Mouse (Mus musculus): ENCODE results near the gene Gm17018.

Gm17018 gene

DNA sequence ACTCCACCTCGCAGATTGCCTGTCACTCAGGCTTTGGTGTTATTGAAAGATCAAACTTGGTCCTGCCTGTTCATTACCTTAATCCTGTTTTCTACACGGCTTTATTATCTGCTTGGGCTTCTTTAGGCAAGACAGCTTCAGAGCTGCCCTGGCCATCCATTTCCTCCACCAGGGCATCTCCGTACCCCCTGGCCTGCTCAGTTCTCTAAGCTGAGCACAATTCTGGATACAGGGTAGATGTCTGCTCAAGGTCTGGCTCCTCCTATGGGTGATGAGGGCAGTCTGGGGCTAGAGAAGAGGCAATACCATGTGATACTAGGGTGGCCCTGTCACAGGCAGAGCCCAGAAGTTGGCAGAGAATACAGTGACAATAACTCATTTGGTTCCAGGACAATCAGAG is 26.4 kb downstream of the Gm17018 start:
- DNase-seq (ENCODE audit: inconsistent age in 2 of 2, low spot score in 1 of 2), result no peak

DNA sequence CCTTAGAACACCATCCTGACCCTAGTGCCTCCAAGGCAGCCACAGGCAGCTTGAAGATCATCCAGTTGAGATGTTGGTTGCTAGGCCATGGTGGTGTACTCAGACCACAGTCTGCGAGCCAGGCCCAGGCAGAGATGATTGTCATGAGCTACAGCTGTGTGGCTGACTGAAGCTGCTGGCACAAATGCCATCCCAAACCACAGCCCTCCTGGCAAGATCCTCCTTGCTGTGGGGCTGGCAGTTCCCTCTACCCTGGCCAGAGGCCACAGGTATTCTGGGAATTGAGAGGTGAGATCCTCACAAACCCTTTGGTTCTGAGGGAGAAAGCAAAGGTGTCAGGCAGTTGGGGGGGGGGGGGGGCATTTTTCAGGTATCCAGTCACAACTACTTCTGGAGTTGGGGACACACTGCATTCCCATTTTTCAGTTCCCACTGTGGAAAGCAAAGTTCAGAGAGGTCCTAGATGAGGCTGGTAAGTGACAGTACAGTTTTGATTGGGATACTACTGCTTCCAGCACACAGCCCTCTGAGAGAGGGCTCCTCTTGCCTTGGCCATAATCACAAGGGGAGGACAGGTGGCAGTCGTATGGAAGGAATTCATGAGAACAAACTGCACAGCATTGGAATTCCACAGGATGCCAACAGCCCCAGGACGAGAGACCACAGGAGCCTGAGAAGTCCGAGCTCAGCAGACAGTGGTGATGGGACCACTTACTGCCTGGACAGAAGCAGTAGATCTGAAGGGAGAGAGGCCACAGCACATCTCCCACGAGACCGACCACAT is 27.3 kb downstream of the Gm17018 start:
- peak in 1 of 2 experiments; percentile 23 for DNase-seq (ENCODE audit: inconsistent age in 2 of 2, low spot score in 1 of 2)

GRCm38 (mm10) chr19:45589761-45590160 is 29.3 kb downstream of the Gm17018 start:
- DNase-seq (ENCODE audit: inconsistent age in 2 of 2, low spot score in 1 of 2), result no peak

DNA sequence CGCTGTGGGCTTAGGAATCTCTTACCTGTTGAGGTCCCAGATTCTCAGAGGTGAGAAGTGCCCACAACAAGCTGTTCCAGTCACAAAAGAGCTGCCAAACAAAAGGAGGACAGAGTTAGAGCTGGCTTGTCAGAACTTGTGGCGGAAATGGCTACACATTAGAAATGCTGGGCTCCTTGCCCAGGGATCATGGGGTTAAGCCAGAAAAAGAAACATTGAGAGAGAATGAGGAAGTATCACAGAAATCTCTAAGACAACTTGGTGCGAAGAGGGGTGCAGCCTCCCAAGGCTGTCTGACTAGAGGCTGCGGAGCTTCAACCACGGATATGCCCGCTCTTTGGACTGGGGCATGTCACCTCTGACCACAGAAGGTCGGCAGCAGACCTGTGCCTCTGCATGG is 31.3 kb downstream of the Gm17018 start:
- peak in 1 of 2 experiments; percentile 63 for DNase-seq (ENCODE audit: inconsistent age in 2 of 2, low spot score in 1 of 2)

DNA sequence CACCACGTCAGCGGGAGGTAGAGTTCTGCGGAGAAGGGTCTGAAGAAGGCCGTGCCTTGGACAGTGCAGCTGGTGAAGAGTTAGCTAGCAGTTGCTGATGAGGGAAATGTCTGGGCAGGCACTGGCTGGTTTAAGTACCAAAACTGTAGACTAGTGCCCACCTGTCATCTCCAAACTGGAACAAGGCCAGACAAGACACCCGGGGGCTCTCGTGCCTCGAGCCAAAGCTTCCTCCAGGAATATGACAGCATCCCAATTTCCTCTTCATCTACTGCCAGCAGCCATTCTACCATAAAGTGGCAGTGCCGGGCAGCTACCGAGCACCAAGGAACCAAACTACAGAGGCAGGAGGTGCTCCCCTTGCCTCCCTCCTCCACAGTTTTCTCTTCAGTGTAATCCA is 32.5 kb downstream of the Gm17018 start:
- no peak for DNase-seq (ENCODE audit: inconsistent age in 2 of 2, low spot score in 1 of 2)

DNA sequence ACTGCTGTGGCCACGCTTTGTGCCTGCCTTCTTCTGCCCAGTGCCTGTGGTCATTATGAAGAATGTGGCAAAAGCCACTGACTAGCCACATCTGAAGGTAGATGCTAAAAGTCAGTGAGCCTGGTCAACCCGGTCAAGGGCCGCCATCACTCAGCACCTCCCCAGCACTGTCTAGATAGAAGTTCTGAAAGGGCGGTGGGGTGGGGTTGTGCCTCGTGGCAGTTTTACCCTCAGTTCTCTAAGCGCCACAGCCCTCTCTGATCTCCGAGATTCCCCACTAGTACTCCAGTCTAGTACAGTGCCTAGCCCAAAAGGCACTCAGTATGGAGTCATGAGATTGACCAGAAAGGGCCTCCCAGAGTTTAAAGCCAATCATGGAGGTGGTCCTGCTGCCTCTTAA is 33.7 kb downstream of the Gm17018 start:
- no peak for DNase-seq (ENCODE audit: inconsistent age in 2 of 2, low spot score in 1 of 2)

GRCm38 (mm10) chr19:45595481-45595880 is 35.1 kb downstream of the Gm17018 start:
- no peak for DNase-seq (ENCODE audit: inconsistent age in 2 of 2, low spot score in 1 of 2)

DNA sequence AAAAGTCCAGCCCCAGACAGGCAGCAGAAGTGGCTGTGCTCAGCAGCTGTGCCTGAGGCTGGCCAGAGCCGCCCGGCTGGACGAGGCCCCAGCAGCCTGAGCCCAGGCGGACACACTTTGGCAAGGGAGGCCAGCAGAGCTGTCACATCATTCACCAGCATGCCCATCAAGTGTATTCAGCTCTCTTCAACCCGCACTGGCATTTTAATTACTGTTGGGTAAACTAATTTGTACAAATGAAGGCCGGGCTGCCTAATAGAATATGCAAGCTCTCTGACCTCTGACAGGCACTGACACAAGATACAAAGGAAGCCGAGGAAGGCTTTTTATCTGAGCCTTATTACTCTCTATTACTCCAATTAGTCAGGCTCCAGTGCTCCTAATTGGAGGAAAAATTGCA is 35.6 kb downstream of the Gm17018 start:
- DNase-seq (ENCODE audit: inconsistent age in 2 of 2, low spot score in 1 of 2), result no peak

- DNase-seq (ENCODE audit: inconsistent age in 2 of 2, low spot score in 1 of 2), result no peak
Measured at GRCm38 (mm10) chr19:45596434-45596833, 36.0 kb downstream of the Gm17018 start.

DNA sequence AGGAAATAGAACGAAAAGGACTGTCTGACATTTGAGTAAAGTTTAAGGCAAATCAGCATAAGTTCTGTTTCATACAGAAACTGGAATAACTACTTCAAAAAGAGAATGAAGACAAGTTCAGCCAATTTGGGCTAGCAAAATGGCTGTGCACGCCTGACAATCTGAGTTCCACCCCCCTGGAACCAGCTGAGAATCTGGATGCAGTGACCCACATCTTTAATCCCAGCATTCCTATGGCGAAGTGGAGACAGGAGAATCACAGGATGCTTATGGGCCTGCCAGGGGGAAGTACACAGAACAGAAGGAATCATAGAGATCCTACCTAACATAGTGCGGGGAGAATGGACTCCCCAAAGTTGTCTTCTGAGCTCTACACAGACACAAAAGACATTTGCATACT is 36.7 kb downstream of the Gm17018 start:
- DNase-seq (ENCODE audit: inconsistent age in 2 of 2, low spot score in 1 of 2), result no peak

DNA sequence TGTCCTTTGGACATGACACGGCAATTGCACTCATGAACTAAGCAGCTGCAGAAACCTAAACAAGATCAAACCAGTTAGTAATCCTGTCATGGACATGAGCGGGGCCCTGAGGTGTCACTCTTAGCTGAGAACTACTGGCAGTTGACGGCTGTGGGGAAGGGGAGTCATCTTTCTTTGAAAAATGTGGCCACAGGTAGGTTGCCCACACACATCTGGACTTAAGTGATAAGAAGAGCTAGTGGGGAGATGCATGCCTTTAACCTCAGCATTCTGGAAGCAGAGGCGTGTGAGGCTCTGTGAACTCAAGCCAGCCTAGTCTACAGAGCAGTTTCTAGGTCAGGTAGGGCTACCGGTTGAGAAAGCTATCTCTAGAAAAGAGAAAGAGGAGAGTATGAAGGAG is 42.2 kb downstream of the Gm17018 start:
- no peak for DNase-seq (ENCODE audit: inconsistent age in 2 of 2, low spot score in 1 of 2)

DNA sequence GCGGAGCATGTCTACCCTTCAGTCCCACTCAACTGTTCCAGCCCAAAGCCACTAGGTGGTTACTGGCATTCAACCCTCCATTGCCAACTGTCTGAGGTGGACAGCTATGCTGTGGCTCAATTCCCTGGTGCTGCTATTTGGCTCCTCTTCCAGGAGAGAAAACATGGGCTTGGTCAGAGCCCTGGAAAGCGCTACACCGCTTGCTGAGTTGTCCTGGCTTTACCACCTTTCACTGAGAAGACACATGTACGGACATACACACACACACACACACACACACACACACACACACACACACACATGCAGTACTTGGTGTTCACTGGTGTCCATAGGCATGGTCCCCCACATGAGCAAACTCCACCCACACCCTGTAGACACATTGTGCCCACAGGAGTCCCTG is 46.3 kb downstream of the Gm17018 start:
- DNase-seq (ENCODE audit: inconsistent age in 2 of 2, low spot score in 1 of 2), result no peak

DNA sequence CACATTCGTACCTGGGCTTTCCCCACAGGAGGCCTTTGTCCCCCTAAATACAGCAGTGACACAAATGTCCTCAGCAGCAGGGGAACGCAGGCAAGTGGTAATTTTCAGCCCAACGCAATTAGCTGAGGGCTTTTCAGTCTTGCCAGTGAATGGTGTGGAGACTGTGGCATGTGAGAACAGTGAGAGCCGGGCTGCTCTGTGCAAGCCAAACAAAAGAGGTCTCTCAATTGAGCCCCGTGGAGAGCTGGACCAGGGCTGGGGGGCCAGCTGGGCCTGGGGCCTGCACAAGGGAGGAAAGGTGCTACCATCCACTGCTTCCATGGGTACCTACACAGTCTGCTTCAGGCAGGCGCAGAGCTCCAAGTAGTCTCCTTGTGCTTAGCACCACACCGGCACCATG is 47.1 kb downstream of the Gm17018 start:
- DNase-seq (ENCODE audit: inconsistent age in 2 of 2, low spot score in 1 of 2), result no peak

DNA sequence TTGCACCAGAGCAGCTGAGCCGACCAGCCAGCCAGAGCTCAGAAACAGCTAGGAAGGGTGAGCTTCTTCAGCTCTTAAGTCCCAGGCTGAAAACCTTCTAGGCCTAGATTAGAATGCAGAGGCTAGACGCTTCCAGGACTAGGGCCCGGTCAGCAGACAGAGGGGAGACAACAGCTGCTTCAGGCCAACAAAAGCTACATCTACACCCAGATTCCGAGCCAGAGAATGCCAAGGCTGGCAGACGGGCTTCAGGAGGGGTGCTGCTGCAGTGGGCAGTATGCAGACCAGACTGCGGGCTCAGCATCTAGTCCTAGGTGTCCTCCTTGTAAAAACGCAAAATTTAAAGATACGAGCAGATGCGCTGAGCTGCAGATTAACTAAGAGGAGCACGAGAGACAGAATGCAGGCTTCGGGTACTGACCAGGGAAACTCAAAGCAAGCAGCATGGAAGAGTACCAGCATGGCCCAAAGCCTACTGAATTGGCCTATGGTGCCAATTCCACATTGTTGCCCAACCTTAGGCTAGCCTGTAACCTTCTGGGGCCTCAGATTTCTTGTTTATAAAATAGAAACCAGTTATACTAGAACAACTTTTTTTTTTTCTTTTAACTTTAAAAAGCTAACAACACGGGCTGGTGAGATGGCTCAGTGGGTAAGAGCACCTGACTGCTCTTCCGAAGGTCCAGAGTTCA is 48.4 kb downstream of the Gm17018 start:
- peak in 1 of 2 experiments; percentile 29 for DNase-seq (ENCODE audit: inconsistent age in 2 of 2, low spot score in 1 of 2)

- DNase-seq (ENCODE audit: inconsistent age in 2 of 2, low spot score in 1 of 2), result no peak
Measured at GRCm38 (mm10) chr19:45610823-45611222, 50.4 kb downstream of the Gm17018 start.

GRCm38 (mm10) chr19:45614375-45614774 is 54.0 kb downstream of the Gm17018 start:
- no peak for DNase-seq (ENCODE audit: inconsistent age in 2 of 2, low spot score in 1 of 2)

DNA sequence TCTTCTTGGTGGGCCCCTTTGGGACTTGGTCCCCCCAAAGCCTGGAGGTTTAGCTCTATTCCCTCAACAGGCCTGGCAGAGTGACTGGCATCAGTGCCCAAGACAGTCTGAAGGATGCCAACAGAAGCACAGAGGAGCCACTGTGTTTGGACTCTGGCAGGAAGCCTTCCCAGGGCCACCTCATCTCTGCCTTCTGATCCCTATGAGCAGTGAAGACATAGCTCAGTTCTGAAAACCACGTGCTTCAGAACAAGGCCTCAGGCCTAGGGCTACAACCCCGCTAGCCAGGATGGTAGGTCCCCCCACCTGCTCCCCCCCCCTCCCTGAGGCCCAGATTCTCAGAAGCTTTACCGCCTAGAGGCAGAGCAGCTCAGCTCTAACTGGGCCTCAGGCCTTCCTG is 54.5 kb downstream of the Gm17018 start:
- no peak for DNase-seq (ENCODE audit: inconsistent age in 2 of 2, low spot score in 1 of 2)

GRCm38 (mm10) chr19:45615415-45616213 is 55.2 kb downstream of the Gm17018 start:
- DNase-seq (ENCODE audit: inconsistent age in 2 of 2, low spot score in 1 of 2), result no peak

GRCm38 (mm10) chr19:45616214-45616518 is 55.8 kb downstream of the Gm17018 start:
- no peak for DNase-seq (ENCODE audit: inconsistent age in 2 of 2, low spot score in 1 of 2)

DNA sequence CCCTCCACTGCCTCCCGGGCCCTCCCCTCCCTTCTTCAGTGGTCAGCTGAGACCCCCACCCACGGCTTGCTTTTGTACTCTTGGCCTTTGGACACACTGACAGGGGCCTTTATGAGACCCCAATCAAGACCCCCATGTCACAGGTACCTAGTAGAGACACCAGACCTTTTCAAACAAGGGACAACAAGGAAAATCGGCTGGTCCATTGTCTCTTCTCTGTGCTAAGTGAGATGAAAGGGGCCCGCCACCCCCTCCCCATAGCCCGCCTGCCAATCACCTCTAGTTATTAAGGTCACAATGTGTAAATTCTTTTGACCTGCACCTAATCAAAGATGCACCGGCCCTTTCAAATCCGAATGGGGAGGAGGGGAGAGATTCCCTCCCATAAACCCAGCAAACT is 56.3 kb downstream of the Gm17018 start:
- DNase-seq (ENCODE audit: inconsistent age in 2 of 2, low spot score in 1 of 2), result no peak

DNA sequence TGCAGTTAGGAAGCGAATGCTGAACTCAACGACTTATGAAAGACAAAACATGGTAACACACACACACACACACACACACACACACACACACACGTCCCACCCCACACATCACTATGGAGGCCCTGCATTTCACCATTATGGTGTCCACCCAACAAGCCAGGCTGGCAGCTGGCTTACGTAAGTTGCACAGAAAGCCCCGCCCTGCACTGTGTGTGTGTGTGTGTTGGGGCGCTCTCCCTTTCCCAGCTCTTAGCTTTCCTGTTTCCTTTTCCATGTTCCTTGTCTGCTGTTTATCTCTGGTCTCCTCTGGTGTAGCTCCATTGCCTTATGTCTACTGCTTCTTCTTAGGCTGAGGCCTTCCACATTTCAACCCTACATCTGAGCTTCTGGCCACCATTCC is 57.8 kb downstream of the Gm17018 start:
- DNase-seq (ENCODE audit: inconsistent age in 2 of 2, low spot score in 1 of 2), result no peak

Measured in adrenal gland, adult (tissue).